Mouse (Mus musculus) embryo, embryonic 9.5 days (tissue): Measurements from ENCODE around the gene Xkr7.
A peak's percentile ranks its signal among the peaks of the same experiment; 100 is the strongest.

ENCODE experiments used
- DNase-seq: peaks from one replicate; pipeline ENCODE4 v3.0.0-alpha.2; 2017; ENCODE audit errors: extremely low spot score

Gene Xkr7

DNA sequence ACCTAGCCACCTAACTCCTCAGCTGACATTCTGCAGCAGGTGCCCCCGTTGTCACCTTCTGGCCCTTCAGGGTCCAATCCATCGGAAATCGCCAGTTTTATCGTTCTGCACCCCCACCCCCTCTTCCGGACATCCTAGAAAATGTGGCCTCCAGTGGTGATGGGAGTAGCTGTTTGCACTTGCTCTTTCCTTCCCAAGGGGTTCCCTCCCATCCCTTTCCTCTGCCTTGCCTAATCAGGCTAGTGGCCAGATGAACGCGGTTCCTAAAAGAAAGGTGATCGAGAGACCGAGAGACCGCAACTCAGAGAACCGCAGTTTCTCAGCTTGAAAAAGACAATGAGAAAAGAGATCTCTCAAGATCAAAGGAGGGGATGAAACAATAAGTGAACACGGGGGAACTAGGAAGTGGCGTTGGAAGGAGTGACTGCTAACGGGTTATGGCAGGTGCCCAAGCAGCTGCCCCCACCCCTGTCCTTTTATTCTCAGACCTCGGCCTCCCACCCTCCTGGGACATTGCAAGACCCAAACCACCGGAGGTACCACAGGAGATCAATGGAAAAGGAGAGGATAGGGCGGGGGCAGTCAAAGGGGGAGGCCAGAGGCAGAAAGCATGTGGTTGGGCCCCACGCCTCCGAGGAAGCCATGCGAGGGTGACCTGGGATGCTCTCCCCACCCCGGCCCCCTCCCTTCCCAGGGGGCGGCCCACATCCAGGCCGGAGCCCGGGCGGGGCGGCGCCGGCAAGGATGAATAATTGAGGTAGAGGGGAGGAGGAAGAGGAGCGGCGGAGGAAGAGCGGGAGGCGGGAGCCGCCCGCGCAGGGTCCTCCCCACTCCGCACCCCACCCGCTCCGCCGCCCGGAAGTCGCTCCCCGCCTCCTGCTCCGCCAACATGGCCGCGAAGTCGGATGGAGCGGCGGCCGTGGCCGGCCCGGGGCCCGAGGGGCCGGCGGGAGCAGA lies at the start of gene Xkr7:
Xkr7 (plus strand) TSS at position 727 of the 957 bp plus-strand sequence.
- DNase-seq = no peak

DNA sequence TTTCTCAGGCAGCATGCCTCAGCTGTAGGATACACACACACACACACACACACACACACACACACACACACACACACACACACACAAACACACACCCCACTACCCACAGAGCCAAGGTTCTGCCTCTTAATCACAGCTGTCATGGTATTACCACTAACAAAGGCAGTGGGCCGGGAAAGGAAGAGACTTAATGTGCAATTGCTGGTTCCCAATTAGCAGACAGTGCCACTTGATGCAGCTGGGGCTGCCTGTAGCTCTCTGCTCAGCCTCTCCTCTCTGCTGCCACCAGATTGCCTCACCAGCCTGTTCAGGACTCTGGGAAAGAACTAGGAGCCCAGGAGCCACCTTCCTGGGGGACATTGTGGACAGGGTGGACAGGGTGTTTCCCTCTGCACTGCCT lies 46.1 kb upstream of the Xkr7 start:
- DNase-seq = no peak

DNA sequence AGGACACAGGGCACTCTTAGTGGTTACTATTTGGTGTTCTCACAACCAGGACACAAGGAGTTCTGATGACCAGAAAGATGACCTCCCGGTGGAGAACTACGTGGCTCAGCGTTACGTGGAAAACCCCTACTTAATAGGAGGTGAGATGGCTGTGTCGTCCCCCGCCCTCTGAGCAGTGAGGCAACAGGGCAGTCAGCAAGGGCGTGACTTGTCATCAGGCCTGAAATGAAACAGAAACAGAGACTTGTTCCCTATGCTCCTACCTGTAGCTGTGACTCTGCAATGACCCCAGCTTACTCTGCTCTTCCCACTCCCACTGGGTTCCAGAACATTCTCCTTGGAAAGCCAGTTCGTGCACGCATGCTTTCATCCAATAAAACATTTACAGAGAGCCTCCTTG lies 40.1 kb upstream of the Xkr7 start:
- DNase-seq = no peak

DNA sequence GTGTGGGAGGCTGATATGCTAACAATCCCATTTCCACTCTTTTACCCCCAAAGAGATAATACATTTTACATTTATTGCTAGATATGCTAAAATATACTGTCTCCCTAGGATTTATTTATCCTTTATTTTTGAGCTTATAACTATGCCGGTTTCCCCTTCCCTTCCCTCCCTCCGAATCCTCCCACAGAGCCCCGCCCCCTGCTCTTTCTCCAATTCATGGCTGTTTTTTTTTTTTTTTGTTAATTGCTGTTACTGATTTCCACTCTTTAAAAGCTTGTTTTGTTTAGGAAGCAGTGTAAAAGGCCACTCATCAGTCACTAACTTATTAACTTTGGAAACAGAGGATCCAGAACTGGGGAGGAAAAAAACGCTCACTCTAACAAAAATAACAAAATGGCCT lies 34.6 kb upstream of the Xkr7 start:
- no peak for DNase-seq

DNA sequence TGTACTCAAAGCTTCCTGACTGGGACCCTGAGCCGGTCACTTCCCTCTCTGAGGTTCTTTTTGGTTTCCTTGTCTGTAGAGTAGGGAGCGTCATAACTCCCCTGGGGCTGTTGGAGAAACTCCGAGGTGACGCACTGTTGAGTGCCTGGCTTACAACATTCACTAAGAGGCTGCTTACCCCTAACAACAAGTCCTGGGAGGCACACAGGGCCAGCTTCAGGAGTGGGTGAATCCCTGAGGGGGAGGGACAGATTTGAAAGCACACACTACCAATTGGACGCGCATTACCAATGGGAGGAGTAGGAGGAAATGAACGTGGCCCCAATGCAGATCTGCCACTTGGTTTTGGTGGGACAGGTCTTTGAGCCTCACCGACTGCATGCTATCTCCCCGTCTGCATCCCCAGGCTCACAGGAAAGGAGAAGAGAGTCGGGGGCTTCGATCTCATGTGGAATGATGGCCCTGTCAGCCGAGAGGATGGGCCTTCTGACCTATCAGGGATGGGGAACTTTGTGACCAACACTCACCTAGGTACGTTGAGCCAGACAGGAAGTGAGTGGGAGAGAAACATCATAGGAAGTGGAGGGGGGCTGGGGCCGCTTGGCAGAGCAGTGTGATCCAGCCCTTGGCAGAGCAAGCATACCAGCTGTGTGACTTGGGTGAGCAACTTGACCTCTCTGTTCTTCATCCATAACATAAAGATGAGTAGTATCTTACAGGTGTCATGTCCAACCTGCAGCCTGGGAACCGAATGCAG lies 29.0 kb upstream of the Xkr7 start:
- no peak for DNase-seq

DNA sequence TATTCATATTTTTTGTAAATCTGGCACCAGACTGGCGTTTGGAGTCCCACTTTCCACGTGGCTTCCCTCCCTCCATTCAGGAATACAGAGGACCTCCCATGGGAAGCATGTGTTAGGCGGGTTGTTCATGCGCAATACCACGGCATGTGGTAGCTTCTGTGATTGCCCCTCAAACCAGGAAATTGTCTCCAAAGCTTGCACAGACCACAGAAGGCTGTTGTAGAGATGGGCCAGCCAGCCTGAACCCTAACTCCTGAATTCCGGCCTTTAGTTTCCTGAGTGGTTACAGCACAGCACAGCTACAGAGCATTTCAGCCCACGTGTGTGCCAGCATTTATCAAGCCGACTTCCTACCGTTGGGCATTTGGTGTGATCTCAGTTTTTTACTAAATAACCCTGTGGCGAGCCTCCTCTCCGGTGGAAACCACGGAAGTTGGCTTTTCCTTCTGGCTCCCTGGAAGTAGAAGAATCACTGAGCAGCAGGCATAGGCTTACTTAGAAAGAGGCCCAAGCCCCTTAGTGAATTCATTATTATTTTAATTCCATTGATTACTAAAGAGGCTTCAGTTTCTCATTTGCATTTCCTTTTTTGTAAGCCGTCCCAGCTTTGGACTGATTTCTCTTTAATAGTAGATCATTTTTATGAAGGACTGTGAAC lies 27.8 kb upstream of the Xkr7 start:
- DNase-seq = no peak

DNA sequence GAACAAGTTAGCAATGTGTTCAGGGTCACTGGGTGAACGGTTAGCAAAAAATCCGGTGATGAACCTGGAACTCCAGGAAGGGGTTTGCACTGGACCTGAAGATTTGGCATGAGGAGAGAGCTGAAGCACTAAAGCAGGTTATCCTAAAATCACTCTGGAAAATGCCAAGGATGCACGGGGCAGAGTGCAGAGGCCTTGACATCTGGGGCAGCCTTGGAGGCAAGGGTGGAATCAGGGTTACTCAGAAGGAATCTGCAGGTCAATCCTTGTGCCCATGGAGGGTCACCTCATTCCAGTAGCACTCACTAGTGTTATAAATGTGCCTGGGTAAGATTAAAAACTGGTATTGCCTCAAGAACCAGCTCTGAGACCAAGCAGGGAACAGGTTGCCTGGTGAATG lies 25.7 kb upstream of the Xkr7 start:
- DNase-seq = no peak

DNA sequence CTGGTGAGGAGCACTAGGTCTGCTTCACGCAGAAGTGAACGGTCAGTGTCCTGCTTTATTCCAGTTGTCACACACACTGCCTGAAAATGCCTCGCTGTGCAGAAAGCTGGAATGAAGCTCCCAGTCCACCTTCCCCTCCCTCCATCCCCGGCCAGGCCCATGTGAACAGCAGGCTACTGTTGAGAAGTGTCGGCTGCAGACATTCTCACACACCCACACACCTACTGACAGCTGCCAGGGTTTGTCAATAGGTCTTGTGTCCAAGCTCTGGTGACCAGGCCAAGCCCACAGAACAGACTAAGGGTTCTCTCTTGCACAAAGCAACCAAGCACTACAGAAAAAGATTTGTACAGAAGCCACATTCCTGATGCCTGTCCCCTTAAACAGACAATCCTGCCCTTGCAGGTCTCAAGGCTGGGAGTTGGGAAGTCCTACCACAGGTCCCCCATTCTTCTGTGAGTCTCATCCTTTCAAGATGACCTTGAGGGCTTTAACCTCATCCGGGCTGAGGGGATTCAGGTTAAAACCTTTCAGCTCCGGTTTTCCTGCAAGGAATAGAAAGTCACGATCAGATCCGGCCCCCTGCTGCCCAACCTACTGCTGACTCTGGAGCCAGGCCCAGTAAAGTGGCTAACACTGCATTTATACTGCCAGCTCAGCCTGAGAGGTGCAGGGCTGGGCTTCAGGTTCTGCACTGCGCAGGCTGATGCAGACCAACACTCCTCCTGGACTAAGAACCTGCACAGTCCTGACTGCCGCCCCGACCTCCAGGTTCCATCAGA lies 22.3 kb upstream of the Xkr7 start:
- DNase-seq = no peak

DNA sequence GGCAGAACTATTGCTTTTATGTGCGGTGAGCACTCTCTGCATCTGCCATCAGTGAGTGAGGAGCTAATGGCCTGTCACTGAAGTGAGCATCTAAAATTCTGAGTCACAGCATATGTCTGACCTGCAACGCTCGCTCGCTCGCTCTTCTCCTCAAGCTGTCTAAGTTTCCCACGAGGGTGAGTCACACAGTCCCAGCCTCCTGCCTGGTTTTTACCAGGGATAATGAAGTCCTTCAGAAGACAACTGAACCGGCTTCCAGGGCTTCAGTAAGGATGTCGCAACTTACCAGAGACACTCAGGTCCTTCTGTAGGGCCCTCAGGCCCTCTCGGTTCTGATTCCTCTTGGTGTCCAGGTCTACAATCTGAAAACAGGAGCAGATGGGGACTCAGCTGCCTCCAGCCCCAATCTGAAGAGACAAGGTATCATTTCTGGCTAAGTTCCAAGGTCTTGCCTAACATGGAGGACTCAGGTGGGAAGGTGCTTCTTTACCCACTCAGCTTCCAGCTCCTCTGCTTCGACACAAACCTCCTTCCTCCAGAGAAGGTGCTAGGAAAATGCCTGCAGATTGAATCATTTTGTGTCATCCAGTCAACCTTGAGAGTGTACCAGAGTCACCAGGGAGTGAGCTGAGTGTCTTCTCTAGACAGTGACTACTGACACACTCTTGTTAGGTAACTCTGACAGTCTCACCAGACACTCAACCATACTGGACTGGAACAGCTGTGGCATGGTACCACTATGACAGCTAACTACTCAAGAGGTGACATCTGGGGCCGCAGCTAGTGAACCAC lies 17.7 kb upstream of the Xkr7 start:
- no peak for DNase-seq

DNA sequence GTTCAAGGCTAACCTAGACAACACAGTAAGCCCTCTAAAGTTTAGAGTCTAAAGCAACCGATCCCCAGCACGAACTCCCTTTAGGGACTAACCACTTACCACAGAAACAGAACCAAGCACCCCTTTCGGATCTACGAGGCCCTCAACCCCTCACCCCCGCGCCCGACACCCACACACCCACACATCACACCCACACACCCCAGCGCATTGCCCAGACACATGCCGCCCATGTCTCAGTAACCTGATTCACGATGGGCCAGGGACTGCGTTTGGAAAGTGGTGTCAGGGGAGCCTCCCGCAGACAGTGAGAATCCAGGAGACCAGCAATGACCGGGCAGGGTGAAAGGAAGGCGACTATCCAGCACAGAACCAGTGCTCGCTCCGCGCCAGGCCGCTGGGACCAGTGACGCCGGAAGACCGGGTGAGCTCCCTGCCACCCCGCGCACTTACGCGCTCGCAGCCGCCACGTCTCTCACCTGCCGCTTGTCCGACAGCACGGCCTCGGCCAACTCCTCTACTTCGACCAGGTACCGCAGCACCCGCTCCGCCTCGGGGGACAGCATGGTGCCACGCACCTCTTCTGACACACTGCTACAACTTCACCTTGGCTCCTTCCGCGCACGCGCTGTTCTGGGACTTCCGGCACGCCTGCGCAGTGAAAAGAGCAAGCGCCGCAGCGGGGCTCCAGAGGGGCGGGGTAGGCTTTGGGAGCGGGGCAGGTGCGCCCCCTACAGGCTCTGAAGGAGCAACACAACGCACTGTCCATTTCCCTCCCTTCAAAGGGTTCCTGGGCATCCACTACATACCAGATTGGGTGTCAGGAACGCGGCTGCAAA lies 16.7 kb upstream of the Xkr7 start, which contains the start of gene Pdrg1:
Pdrg1 (minus strand) TSS at position 670 of the 836 bp plus-strand sequence.
- peak; percentile 93 for DNase-seq

DNA sequence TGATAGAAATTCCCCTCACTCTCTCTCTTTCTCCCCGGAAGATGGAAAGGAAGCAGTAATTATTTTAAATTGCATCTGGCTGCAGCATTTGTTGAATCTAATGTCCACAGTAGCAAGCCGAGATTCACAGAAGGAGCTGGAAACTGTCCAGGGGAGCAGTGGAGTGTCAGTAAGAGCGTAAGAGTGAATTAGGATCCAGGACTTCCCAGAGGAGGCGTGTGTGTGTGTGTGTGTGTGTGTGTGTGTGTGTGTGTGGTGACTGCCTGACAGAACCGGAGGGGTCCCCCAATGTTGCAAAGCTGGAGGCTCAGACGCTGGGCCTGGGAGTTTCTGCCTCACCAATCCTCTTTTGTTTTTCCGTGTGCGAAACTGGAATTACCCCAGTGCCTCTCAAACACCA lies 15.8 kb upstream of the Xkr7 start:
- no peak for DNase-seq

DNA sequence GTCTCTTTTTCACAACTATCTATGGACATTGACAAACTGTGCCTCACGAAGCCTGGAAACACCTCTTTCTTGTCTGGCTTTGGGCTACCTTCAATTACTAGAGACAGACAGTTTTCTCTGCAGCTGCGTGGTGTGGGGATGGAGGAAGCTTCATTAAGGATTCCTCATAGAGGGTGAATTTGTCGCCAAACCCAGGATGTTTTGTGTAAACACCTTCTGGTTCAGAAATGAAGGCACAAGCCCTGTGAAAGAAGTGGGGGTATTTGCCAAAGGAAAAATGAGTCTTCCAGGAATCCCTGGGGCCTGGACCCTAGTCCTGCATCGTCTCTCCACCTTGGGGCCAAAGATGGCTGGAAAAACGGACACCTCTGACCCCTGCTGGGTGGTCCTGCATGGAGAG lies 14.9 kb upstream of the Xkr7 start:
- DNase-seq = no peak

DNA sequence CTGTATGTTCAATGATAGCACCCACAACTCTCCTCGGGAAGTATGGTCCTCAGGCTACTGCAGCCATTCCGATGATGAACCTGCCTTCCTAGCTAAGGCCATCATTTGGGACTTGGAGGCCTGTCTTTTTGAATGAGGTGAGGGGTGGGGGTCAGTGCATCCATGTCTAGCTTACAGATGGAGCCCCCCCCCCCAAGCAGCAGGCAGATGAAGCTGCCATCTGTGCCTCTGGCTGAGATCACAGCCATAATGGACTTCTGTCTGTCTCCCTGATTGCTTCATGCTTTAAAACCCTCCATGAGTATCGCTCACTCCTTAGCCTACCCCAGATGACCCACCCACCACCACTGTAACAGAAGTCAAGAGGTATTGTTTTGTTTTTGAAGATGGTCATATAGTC lies 12.3 kb upstream of the Xkr7 start:
- no peak for DNase-seq

DNA sequence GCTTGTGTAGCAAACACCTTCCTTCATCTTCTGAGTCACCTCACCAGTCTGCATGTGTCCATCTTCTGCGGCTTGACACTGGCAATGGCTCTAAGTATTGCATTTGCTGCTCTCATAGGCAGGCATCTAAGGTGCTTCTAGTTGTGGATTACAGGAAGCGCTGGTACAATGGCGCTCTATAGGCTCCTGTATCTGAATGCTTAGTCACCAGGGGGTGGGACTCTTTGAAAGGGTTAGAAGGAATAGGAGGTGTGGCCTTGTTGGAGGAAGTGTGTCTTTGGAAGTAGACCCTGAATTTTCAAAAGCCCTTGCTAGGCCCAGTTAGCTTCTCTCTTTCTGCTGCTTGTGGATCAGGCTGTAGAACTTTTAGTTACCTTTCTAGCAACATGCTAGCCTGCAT lies 10.5 kb upstream of the Xkr7 start:
- no peak for DNase-seq

DNA sequence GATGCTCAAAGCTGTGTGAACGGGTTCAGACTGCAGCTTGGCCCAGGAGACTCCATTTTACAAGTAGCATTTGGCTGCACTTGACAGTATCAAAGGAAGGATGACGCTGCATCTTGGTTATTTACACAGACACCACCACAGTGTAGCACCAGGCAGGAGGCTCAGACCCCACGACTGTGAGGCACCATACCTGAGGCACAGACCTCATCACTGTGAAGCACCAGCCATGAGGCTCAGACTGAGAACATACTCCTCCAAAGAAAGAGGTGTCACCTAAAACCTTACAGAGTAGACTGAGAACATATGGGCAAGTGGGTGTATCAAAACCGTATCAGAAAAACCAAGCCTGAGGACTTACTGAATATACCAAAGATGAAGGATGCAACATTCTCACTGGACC lies 8.8 kb upstream of the Xkr7 start:
- no peak for DNase-seq

DNA sequence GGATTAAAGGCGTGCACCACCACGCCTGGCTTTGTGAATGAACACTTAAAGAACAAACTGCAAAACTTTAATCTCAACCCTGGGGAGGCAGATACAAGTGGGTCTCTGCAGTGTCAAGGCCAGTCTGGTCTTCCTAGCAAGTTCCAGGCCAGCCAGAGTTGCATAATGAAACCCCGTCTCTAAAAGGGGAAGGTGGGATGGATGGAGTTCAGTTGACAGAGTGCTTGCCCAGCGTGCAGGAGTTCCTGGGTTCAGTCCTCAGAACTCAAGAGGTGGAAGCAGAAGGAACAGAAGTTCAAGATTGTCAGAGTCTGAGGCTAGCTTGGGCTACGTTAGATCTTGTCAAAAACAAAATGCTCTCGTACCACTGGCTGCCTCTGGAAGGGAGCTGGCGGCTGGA lies 5.6 kb upstream of the Xkr7 start:
- DNase-seq = no peak

DNA sequence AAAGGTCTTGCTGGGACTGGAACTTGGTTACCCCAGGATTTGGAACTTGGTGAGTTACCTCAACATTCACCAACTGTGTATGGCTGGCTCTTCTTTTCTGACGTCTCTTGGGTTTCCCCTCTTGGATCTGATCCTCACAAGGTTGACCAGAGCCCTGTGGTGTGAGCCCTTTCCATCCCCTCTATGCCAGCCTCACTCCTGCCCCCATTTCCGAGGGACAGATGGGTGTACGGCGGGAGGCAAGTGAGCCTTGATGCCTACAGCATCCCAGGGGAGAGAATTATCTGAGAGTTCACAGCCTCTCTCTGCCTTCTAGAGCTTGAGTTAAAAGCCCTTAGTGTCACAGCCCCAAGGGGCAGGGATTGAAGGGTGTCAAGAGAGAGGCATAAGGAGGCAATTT lies 4.2 kb upstream of the Xkr7 start:
- DNase-seq = no peak

DNA sequence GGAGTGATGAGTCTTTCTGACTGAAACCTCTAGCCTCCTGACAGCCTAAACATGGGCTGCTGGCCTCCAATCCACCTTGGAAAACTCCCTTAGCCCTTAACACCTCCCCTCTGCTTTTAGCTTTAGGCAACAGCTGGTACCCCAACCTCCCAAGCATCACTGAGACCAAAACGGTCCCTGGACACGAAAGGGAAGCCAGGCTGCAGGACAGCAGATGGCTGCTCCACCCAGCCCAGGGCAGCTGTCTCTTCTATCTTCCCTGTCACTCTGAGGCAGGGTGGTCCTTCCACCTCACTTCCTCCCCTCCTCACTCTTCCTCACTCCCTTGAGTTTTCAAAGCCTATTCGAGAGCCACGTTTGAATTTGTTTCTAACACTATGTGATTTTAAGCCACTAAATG lies 1.2 kb upstream of the Xkr7 start:
- no peak for DNase-seq

DNA sequence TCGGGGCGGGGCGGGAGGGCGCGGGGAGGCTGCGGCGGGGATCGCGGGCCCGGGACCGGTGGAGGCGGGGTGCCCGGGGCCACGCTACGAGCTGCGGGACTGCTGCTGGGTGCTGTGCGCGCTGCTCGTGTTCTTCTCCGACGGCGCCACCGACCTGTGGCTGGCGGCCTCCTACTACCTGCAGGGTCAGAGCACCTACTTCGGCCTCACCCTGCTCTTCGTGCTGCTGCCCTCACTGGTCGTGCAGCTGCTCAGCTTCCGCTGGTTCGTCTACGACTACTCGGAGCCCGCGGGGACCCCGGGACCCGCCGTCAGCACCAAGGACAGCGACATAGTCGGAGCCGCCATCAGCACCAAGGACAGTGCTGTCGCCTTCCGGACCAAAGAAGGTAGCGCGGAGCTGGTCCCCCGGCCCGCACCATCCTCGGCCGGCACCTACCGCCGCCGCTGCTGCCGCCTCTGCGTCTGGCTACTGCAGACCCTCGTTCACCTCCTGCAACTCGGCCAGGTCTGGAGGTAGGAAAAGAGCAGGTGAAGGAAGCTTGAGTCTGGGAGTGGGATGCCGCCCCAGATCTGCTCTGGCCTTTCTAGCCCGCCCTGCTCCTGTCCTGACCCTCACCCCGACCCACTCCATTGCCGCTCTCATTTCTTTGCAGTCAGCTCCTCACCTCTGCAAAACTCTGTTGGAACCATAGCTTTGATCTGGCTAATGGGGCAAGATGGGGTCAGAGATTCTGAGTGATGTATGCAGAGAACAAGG lies 611 bp downstream of the Xkr7 start:
- peak; percentile 90 for DNase-seq
